Mouse (Mus musculus) A20 (cell line): Measurements from ENCODE around the gene Vmn1r224.

Experiments used
- DNase-seq: peaks from one replicate; pipeline ENCODE4 v3.0.0-alpha.2; 2011; ENCODE audit warnings: low read depth, low spot score

Gene Vmn1r224

GRCm38 (mm10) chr17:20413846-20414245 lies at the start of gene Vmn1r224:
Vmn1r224 (plus strand) TSS chr17:20414146.
- no peak for DNase-seq

GRCm38 (mm10) chr17:20399105-20399504 lies 14.8 kb upstream of the Vmn1r224 start:
- DNase-seq: no peak

GRCm38 (mm10) chr17:20439263-20439662 lies 25.3 kb downstream of the Vmn1r224 start:
- DNase-seq: no peak

- no peak for DNase-seq
These were observed 59.4 kb downstream of the Vmn1r224 start for GRCm38 (mm10) chr17:20473311-20473710.
